Mouse (Mus musculus) lung, adult 2 months (tissue): ENCODE measurements around the gene Gm17662.

Source experiments
- CTCF ChIP-seq: fragments of 200-500 bp; IDR thresholded peaks from 2 replicates; pipeline ENCODE4 v1.5.1; 2011; ENCODE audit warnings: mild to moderate bottlenecking, low read length, control low read depth; ENCODE audit not compliant: insufficient read depth
- POLR2A ChIP-seq: fragments of 200-500 bp; IDR thresholded peaks from 2 replicates; pipeline ENCODE4 v1.6.1; 2011; ENCODE audit warnings: low read depth, mild to moderate bottlenecking, control low read depth, low read length, borderline replicate concordance; ENCODE audit errors: extremely low read depth

GRCm38 (mm10) chr4:104902836-104903235, 45.7 kb downstream of the Gm17662 start:
- no peak for TF ChIP-seq CTCF
- TF ChIP-seq POLR2A, result no peak
